Comparison of ENCODE assay signal across 8 mouse cellular contexts in genomic region chr6:122341038-122341810, GRCm38 (mm10). TPM values are rescaled to one million over a fixed set of nuclear protein-coding genes. Genes with fewer than 3 reads are reported as not detected.
DNase-seq lines count a peak whose midpoint lies in the region; ATAC-seq lines count a peak whose summit lies in the region.

No protein-coding gene starts in this region.

- no peak for ATAC-seq in neural tube, embryonic 14.5 days (ENCODE audit: low read depth)

- H3K4me1 ChIP-seq in neural tube, embryonic 14.5 days (ENCODE audit: control insufficient read depth, insufficient read depth, low read length), result peaks cover 17% of the 10 kb centered on the region

- no peaks in the 10 kb centered on the region for H3K9me3 ChIP-seq in neural tube, embryonic 14.5 days (ENCODE audit: control insufficient read depth, low read length)

- no peaks in the 10 kb centered on the region for H3K27me3 ChIP-seq in neural tube, embryonic 14.5 days (ENCODE audit: control insufficient read depth, insufficient read depth, low read length)

- WGBS in large intestine, adult 2 months, result 41% methylated on average over 7 of the region's 7 CpGs
- 36% methylated on average over 7 of the region's 7 CpGs for WGBS in neural tube, embryonic 14.5 days

- peak overlapping the region; percentile 80 for H3K9ac ChIP-seq in neural tube, embryonic 14.5 days (replicated peaks; ENCODE audit: low read depth, low read length)

- DNase-seq in kidney, adult 9 months, result peak; percentile 41
- no peak for DNase-seq in kidney, adult 18-20 months
- peak; percentile 92 for DNase-seq in fat pad, adult 2 months (ENCODE audit: extremely low read depth, low read depth, low spot score)
- peak; percentile 71 for DNase-seq in large intestine, adult 2 months (ENCODE audit: low read depth, low spot score)
- no peak for DNase-seq in layer of hippocampus, postnatal 10 days (ENCODE audit: low spot score in 2 of 2)
- no peak for DNase-seq in spleen, postnatal 10 days (ENCODE audit: low spot score in 2 of 2)
- DNase-seq in layer of hippocampus, postnatal 14 days (ENCODE audit: low spot score in 2 of 2), result no peak

- H3K27ac ChIP-seq in neural tube, embryonic 14.5 days (ENCODE audit: low read depth, low read length), result peak overlapping the region; percentile 98

- H3K4me2 ChIP-seq in neural tube, embryonic 14.5 days (ENCODE audit: low read depth, low read length), result peak overlapping the region; percentile 84

- peak overlapping the region; percentile 61; the same call in 1 of the 2 replicates for H3K4me3 ChIP-seq in neural tube, embryonic 14.5 days (ENCODE audit: low read depth, low read length)

- 0 out of 2 replicates have a peak, but pooled peaks cover under 1% of the 10 kb centered on the region for H3K36me3 ChIP-seq in neural tube, embryonic 14.5 days (ENCODE audit: control insufficient read depth, insufficient read depth, low read length)

RNA-seq across cellular contexts. Expression of gene Phc1, which starts 0.9 kb away (rescaled TPM):
- polyA plus RNA-seq in large intestine, adult 2 months (2012; rRNA removed), result 5.9 and 9.1 TPM in 2 replicates
- polyA plus RNA-seq in neural tube, embryonic 14.5 days (2014; fragmentation: Nextera tagmentation; extraction: Ambion mirVana), result 40.8 and 41.9 TPM in 2 replicates
- total RNA-seq in layer of hippocampus, postnatal 10 days (2021), result 10 to 100 TPM; 64.2 to 66.0 TPM
- total RNA-seq in layer of hippocampus, postnatal 14 days (2021), result 10 to 100 TPM; 61.8 to 64.9 TPM

RNA-seq across cellular contexts. Expression of gene M6pr, which starts 32.7 kb away (rescaled TPM):
- polyA plus RNA-seq in large intestine, adult 2 months (2012; rRNA removed), result 62.8 and 67.8 TPM in 2 replicates
- 46.1 and 62.0 TPM in 2 replicates for polyA plus RNA-seq in neural tube, embryonic 14.5 days (2014; fragmentation: Nextera tagmentation; extraction: Ambion mirVana)
- total RNA-seq in layer of hippocampus, postnatal 10 days (2021), result 10 to 100 TPM; 46.4 to 47.0 TPM
- 10 to 100 TPM; 55.3 to 57.5 TPM for total RNA-seq in layer of hippocampus, postnatal 14 days (2021)

RNA-seq across cellular contexts. Expression of gene Klrg1, which starts 58.5 kb away (rescaled TPM):
- 0.58 and 0.97 TPM in 2 replicates for polyA plus RNA-seq in large intestine, adult 2 months (2012; rRNA removed)
- 0.81 and 1.3 TPM in 2 replicates for polyA plus RNA-seq in neural tube, embryonic 14.5 days (2014; fragmentation: Nextera tagmentation; extraction: Ambion mirVana)
- total RNA-seq in layer of hippocampus, postnatal 10 days (2021), result 1 to 10 TPM in 1 of 2 experiments, under 1 TPM in 1; 0.59 to 1.2 TPM
- under 1 TPM; 0.26 to 0.39 TPM for total RNA-seq in layer of hippocampus, postnatal 14 days (2021)

Comparison
In these comparisons a context has a peak if more than half of its experiments do, and no peak if none do; other contexts are left out.
1. DNase-seq: peak in kidney, adult 9 months (single experiment), fat pad, adult 2 months (single experiment) and large intestine, adult 2 months (single experiment); none in kidney, adult 18-20 months (single experiment), layer of hippocampus, postnatal 10 days (0 of 2), spleen, postnatal 10 days (0 of 2) and layer of hippocampus, postnatal 14 days (0 of 2).